Mouse (Mus musculus) midbrain, embryonic 12.5 days (tissue): Measurements from ENCODE around the gene Gm5890. TPM values are rescaled to one million over a fixed set of nuclear protein-coding genes. Genes with fewer than 3 reads are reported as not detected.
"Not testable (repeated sequence)": the region's sequence is repeated elsewhere in the genome, so short reads cannot be mapped to it uniquely, and the experiment has no call there.

Experiments used
- ATAC-seq: fragments of 200-750 bp; cut with Nextera tagmentation; 2 replicates; pipeline ENCODE4 v1.8.0; 2017; ENCODE audit warnings: low read depth, moderate TSS enrichment, moderate library complexity; ENCODE audit not compliant: low FRiP score
- H3K27ac ChIP-seq: fragments of 300-500 bp; sonication (generic); replicated peaks from 2 replicates; pipeline ENCODE4 v1.5.1; 2016; ENCODE audit warnings: mild to moderate bottlenecking
- H3K27me3 ChIP-seq: fragments of 300-500 bp; sonication (generic); 2 replicates; pipeline ENCODE4 v1.6.1; 2016; ENCODE audit warnings: mild to moderate bottlenecking
- H3K36me3 ChIP-seq: fragments of 300-500 bp; sonication (generic); 2 replicates; pipeline ENCODE4 v1.6.1; 2016
- H3K4me1 ChIP-seq: fragments of 300-500 bp; sonication (generic); 2 replicates; pipeline ENCODE4 v1.6.1; 2016
- H3K4me2 ChIP-seq: fragments of 300-500 bp; sonication (generic); replicated peaks from 2 replicates; pipeline ENCODE4 v1.6.1; 2016; ENCODE audit warnings: mild to moderate bottlenecking, moderate library complexity
- H3K4me3 ChIP-seq: fragments of 300-500 bp; sonication (generic); 2 replicates; pipeline ENCODE4 v1.5.1; 2016; ENCODE audit warnings: mild to moderate bottlenecking
- H3K9ac ChIP-seq: fragments of 300-500 bp; sonication (generic); replicated peaks from 2 replicates; pipeline ENCODE4 v1.6.1; 2016; ENCODE audit warnings: mild to moderate bottlenecking, moderate library complexity
- H3K9me3 ChIP-seq: fragments of 300-500 bp; sonication (generic); 2 replicates; pipeline ENCODE4 v1.6.1; 2016; ENCODE audit warnings: mild to moderate bottlenecking
- WGBS: fragments of 180-500 bp; shearing (Covaris S2); methylation state at CpG from one replicate; pipeline ENCODE4 v1.1.7; 2016; 5-methylcytosine and 5-hydroxymethylcytosine counted together
- polyA plus RNA-seq: library from polyadenylated mRNA; unstranded; fragments of >200 nt; fragmentation: Nextera tagmentation; extraction: Ambion mirVana; gene quantifications from 2 replicates; pipeline ENCODE4 v1.2.1, GENCODE M21; 2016

Gm5890 gene
- polyA plus RNA-seq = not detected in 2 replicates

- H3K4me3 ChIP-seq, H3K4me1 ChIP-seq, H3K9me3 ChIP-seq, H3K4me2 ChIP-seq, H3K27me3 ChIP-seq, H3K9ac ChIP-seq, H3K36me3 ChIP-seq, ATAC-seq, H3K27ac ChIP-seq: not testable (repeated sequence)
- no CpG with 5 or more reads among the region's 3 CpGs for WGBS
These were observed at the start of gene Gm5890 for GRCm38 (mm10) chr7:20262734-20263133. TSS of gene Gm5890 (minus strand) at chr7:20262834.

GRCm38 (mm10) chr7:20233728-20234127, 28.9 kb downstream of the Gm5890 start, which contains the start of gene Gm4498:
TSS of gene Gm4498 (minus strand) at chr7:20233828.
- not testable (repeated sequence) for H3K9ac ChIP-seq, H3K4me2 ChIP-seq, H3K27ac ChIP-seq, H3K4me3 ChIP-seq, H3K36me3 ChIP-seq, H3K27me3 ChIP-seq, H3K4me1 ChIP-seq, ATAC-seq, H3K9me3 ChIP-seq
- WGBS = no CpG with 5 or more reads among the region's 2 CpGs

Other genes with a start within 250 kb of the Gm5890 start
- not detected in 2 replicates for gene Vmn1r91, start 163.2 kb downstream of the Gm5890 start, polyA plus RNA-seq
- gene Gm16442, start 140.3 kb downstream of the Gm5890 start, polyA plus RNA-seq = not detected in 2 replicates
- not detected in 2 replicates for gene Vmn1r93, start 123.7 kb downstream of the Gm5890 start, polyA plus RNA-seq
- not detected in 2 replicates for gene Vmn1r94, start 94.5 kb downstream of the Gm5890 start, polyA plus RNA-seq
- not detected in 2 replicates for gene Vmn1r95, start 69.1 kb downstream of the Gm5890 start, polyA plus RNA-seq
- not detected in 2 replicates for gene Gm6164, start 57.2 kb downstream of the Gm5890 start, polyA plus RNA-seq
- gene Gm4498, start 29.0 kb downstream of the Gm5890 start, polyA plus RNA-seq = not detected in 2 replicates
- not detected in 2 replicates for gene Gm4133, start 71.2 kb upstream of the Gm5890 start, polyA plus RNA-seq
- not detected in 2 replicates for gene Gm5728, start 112.6 kb upstream of the Gm5890 start, polyA plus RNA-seq
- not detected in 2 replicates for gene Vmn1r100, start 155.1 kb upstream of the Gm5890 start, polyA plus RNA-seq
- not detected in 2 replicates for gene Vmn1r101, start 179.8 kb upstream of the Gm5890 start, polyA plus RNA-seq
- gene Gm10670, start 212.1 kb upstream of the Gm5890 start, polyA plus RNA-seq = not detected in 2 replicates
- not detected in 2 replicates for gene Vmn1r103, start 247.7 kb upstream of the Gm5890 start, polyA plus RNA-seq